In genomic region chr12:44283378-44283777, GRCm38 (mm10) we compare ENCODE assay signal across 17 mouse cellular contexts. TPM values are rescaled to one million over a fixed set of nuclear protein-coding genes. Genes with fewer than 3 reads are reported as not detected.
A peak's percentile ranks its signal among the peaks of the same experiment; 100 is the strongest.
DNase-seq lines count a peak whose midpoint lies in the region; ATAC-seq and TF ChIP-seq lines count a peak whose summit lies in the region.
"Had no signal": no experiment of that assay in that cellular context is flagged by ENCODE, and none has a peak within 500 bp of the region (broad histone marks: within the 10 kb centered on the region; RNA-seq: fewer than 3 reads in every experiment).

No protein-coding gene starts in this region.

- intact Hi-C loops in gastrocnemius, adult 2 months (cut with DNase I): no loop called here
- intact Hi-C loops in gastrocnemius, postnatal 36 days (cut with DNase I): no loop called here
- intact Hi-C loops in heart, postnatal 14 days (cut with DNase I): no loop called here

- no peaks in the 10 kb centered on the region for H3K4me1 ChIP-seq in lung, embryonic 14.5 days (ENCODE audit: insufficient read depth)
- H3K4me1 ChIP-seq: liver, embryonic 15.5 days had no signal

- H3K9ac ChIP-seq in lung, embryonic 14.5 days: no peak overlapping the region
- H3K9ac ChIP-seq: hindbrain, embryonic 14.5 days; liver, embryonic 15.5 days had no signal

- H3K27ac ChIP-seq in gastrocnemius, adult 2 months: peak overlapping the region; percentile 52
- no peak overlapping the region; the same call in 1 of the 2 replicates for H3K27ac ChIP-seq in lung, embryonic 14.5 days (ENCODE audit: low read depth)
- H3K27ac ChIP-seq: hindbrain, embryonic 14.5 days; liver, embryonic 15.5 days had no signal

- H3K4me3 ChIP-seq in gastrocnemius, adult 2 months: no peak overlapping the region
- no peak overlapping the region for H3K4me3 ChIP-seq in lung, embryonic 14.5 days (ENCODE audit: low read depth, low read length)
- H3K4me3 ChIP-seq: erythroblast, embryonic 14.5 days; liver, embryonic 15.5 days; myocyte had no signal

- ATAC-seq in lung, embryonic 14.5 days (ENCODE audit: insufficient read depth): no peak
- 0 out of 2 replicates have a peak, but pooled peaks have one; percentile 36 for ATAC-seq in neutrophil, adult 5-6 weeks (ENCODE audit: extremely low read depth, insufficient number of reproducible peaks, low FRiP score, poor library complexity, severe bottlenecking)

- no peak overlapping the region for H3K4me2 ChIP-seq in lung, embryonic 14.5 days
- H3K4me2 ChIP-seq: hindbrain, embryonic 14.5 days; liver, embryonic 15.5 days; midbrain, embryonic 11.5 days had no signal

- WGBS in lung, embryonic 14.5 days: 61% methylated on average over 9 of the region's 9 CpGs

- DNase-seq in gastrocnemius, adult 2 months: no peak
- no peak for DNase-seq in gastrocnemius, postnatal 36 days
- DNase-seq in lung, embryonic 14.5 days: peak; percentile 32
- no peak for DNase-seq in lung, postnatal 10 days
- peak; percentile 7 to 8 for DNase-seq in heart, postnatal 14 days
- DNase-seq in spleen, adult 18-20 months: no peak
- no peak for DNase-seq in spleen, postnatal 10 days (ENCODE audit: low spot score in 2 of 2)
- DNase-seq: adrenal gland, adult 8-10 months; cerebellum, adult 8-10 months; kidney, adult 11 months; right cerebral cortex, postnatal 4 days had no signal

- H3K27me3 ChIP-seq in lung, embryonic 14.5 days (ENCODE audit: insufficient read depth, low read length): no peaks in the 10 kb centered on the region
- H3K27me3 ChIP-seq: liver, embryonic 15.5 days had no signal

- H3K9me3 ChIP-seq in lung, embryonic 14.5 days (ENCODE audit: low read depth, low read length): no peaks in the 10 kb centered on the region
- H3K9me3 ChIP-seq: liver, embryonic 15.5 days had no signal

- TF ChIP-seq CTCF in gastrocnemius, adult 2 months (IDR thresholded peaks at IDR 0.05): no peak
- no peak for TF ChIP-seq CTCF in lung, embryonic 14.5 days (IDR thresholded peaks at IDR 0.05; ENCODE audit: low read depth)

- peaks cover 11% of the 10 kb centered on the region; the same call in 1 of the 2 replicates for H3K36me3 ChIP-seq in lung, embryonic 14.5 days (ENCODE audit: insufficient read depth)

RNA-seq across cellular contexts. Expression of gene Nrcam, which starts 45.3 kb away (rescaled TPM):
- under 1 TPM; 0.11 to 0.41 TPM for total RNA-seq in gastrocnemius, adult 2 months (2021)
- under 1 TPM; 0.18 to 0.94 TPM for total RNA-seq in gastrocnemius, postnatal 36 days (2021)
- 19.8 and 20.6 TPM in 2 replicates for polyA plus RNA-seq in lung, embryonic 14.5 days (2014; fragmentation: Nextera tagmentation; extraction: Ambion mirVana)
- total RNA-seq in heart, postnatal 14 days (2021): under 1 TPM; 0.32 to 0.45 TPM
- total RNA-seq in neutrophil, adult 5-6 weeks (2017): not detected in 2 replicates
- polyA plus RNA-seq: erythroblast, embryonic 14.5 days had no signal

Comparison
In these comparisons a context has a peak if more than half of its experiments do, and no peak if none do; other contexts are left out.
1. DNase-seq: peak in lung, embryonic 14.5 days (single experiment) and heart, postnatal 14 days (2 of 2); none in gastrocnemius, adult 2 months (single experiment), gastrocnemius, postnatal 36 days (0 of 2), lung, postnatal 10 days (single experiment), spleen, adult 18-20 months (0 of 2) and spleen, postnatal 10 days (0 of 2).